Mouse (Mus musculus) liver, embryonic 14.5 days (tissue): ENCODE data around the gene BC107364. TPM values are rescaled to one million over a fixed set of nuclear protein-coding genes. Genes with fewer than 3 reads are reported as not detected.
A peak's percentile ranks its signal among the peaks of the same experiment; 100 is the strongest.

Experiments used
- ATAC-seq: fragments of 200-750 bp; cut with Nextera tagmentation; 2 replicates; pipeline ENCODE4 v1.8.0; 2017; ENCODE audit warnings: moderate number of reproducible peaks, mild to moderate bottlenecking, moderate library complexity; ENCODE audit not compliant: insufficient read depth
- DNase-seq, 3 experiments: peaks; one replicate each; pipeline ENCODE4 v3.0.0-alpha.2; 2012 to 2013; ENCODE audit warnings: low read depth in 3 of 3, low spot score in 3 of 3
- H3K27ac ChIP-seq: fragments of 300-500 bp; sonication (generic); 2 replicates; pipeline ENCODE4 v1.5.1; 2014; ENCODE audit warnings: moderate library complexity, mild to moderate bottlenecking, control low read depth, inconsistent platforms
- H3K27me3 ChIP-seq: fragments of 300-500 bp; sonication (generic); 2 replicates; pipeline ENCODE4 v1.6.1; 2014; ENCODE audit warnings: mild to moderate bottlenecking, low read length, moderate library complexity; ENCODE audit not compliant: control insufficient read depth, insufficient read depth
- H3K36me3 ChIP-seq: fragments of 300-500 bp; sonication (generic); replicated peaks from 2 replicates; pipeline ENCODE4 v1.6.1; 2014; ENCODE audit warnings: low read depth; ENCODE audit not compliant: control insufficient read depth, insufficient read depth
- H3K4me1 ChIP-seq, 2 experiments: fragments of 200-500 bp in 1 of 2; fragments of 300-500 bp in 1 of 2; sonication (generic) in 1 of 2; replicated peaks; 2 replicates each; pipeline ENCODE4 v1.6.1; 2012 to 2014; ENCODE audit warnings: antibody characterized with exemption in 1 of 2, inconsistent platforms in 1 of 2, low read length in 1 of 2; ENCODE audit not compliant: control insufficient read depth in 2 of 2, insufficient read depth in 2 of 2
- H3K4me2 ChIP-seq: fragments of 300-500 bp; sonication (generic); 2 replicates; pipeline ENCODE4 v1.6.1; 2014; ENCODE audit warnings: low read depth, mild to moderate bottlenecking, control low read depth, moderate library complexity
- H3K4me3 ChIP-seq, 2 experiments: fragments of 200-500 bp in 1 of 2; fragments of 300-500 bp in 1 of 2; sonication (generic) in 1 of 2; 2 replicates each; pipeline ENCODE4 v1.5.1; 2012 to 2014; ENCODE audit warnings: low read depth in 2 of 2, low read length in 2 of 2, mild to moderate bottlenecking in 2 of 2, control low read depth in 1 of 2, inconsistent platforms in 1 of 2, moderate library complexity in 1 of 2; ENCODE audit not compliant: insufficient read depth in 1 of 2
- H3K9ac ChIP-seq: fragments of 300-500 bp; sonication (generic); replicated peaks from 2 replicates; pipeline ENCODE4 v1.6.1; 2014; ENCODE audit warnings: mild to moderate bottlenecking, control low read depth, moderate library complexity
- H3K9me3 ChIP-seq: fragments of 300-500 bp; sonication (generic); 2 replicates; pipeline ENCODE4 v1.6.1; 2016; ENCODE audit warnings: low read length, mixed read lengths; ENCODE audit not compliant: control insufficient read depth
- CTCF ChIP-seq: IDR thresholded peaks from 2 replicates; pipeline ENCODE4 v1.5.1; 2016; ENCODE audit warnings: antibody characterized with exemption, low read depth, control low read depth
- EP300 ChIP-seq: IDR thresholded peaks from 2 replicates; pipeline ENCODE4 v1.6.1; 2016; ENCODE audit warnings: antibody characterized with exemption, low read depth
- WGBS: fragments of 180-500 bp; shearing (Covaris S2); extraction: QIAGEN DNeasy Blood & Tissue Kit; methylation state at CpG from one replicate; pipeline ENCODE4 v1.1.7; 2014; ENCODE audit not compliant: insufficient replicate concordance; 5-methylcytosine and 5-hydroxymethylcytosine counted together
- polyA plus RNA-seq, 2 experiments: library from polyadenylated mRNA; depleted of rRNA in 1 of 2; stranded (reverse) in 1 of 2; unstranded in 1 of 2; fragments of >200 nt; fragmentation: Nextera tagmentation in 1 of 2; extraction: Ambion mirVana in 1 of 2; gene quantifications; 2 replicates each; pipeline versions ENCODE4 v1.2.1 to v1.2.3; 2012 to 2014

BC107364 gene
- polyA plus RNA-seq, 2 experiments = not detected

GRCm38 (mm10) chr3:96404450-96404849 lies 47.7 kb downstream of the BC107364 start:
- Histone ChIP-seq H3K36me3 (no peaks in the 10 kb centered on the region), H3K27ac (no peak overlapping the region), H3K4me2 (peak overlapping the region; percentile 54), H3K4me1 (peaks cover 6 to 9% of the 10 kb centered on the region in 2 experiments; a peak in 3 of 4 replicates), H3K4me3 (peak overlapping the region; percentile 28 to 34; a peak in 3 of 4 replicates), H3K9me3 (no peaks in the 10 kb centered on the region), H3K27me3 (peaks cover 64% of the 10 kb centered on the region), H3K9ac (no peak overlapping the region)
- DNase-seq (no peak), ATAC-seq (no peak)
- WGBS = 1% methylated on average over 26 of the region's 26 CpGs
- TF ChIP-seq EP300 = no peak
- TF ChIP-seq CTCF = peak; percentile 12; the same call in 1 of the 2 replicates

- Histone ChIP-seq H3K9ac (no peak overlapping the region), H3K36me3 (no peaks in the 10 kb centered on the region), H3K4me1 (peaks cover 6 to 7% of the 10 kb centered on the region in 2 experiments; a peak in 2 of 4 replicates), H3K9me3 (no peaks in the 10 kb centered on the region), H3K4me3 (no peak overlapping the region), H3K4me2 (no peak overlapping the region), H3K27me3 (peaks cover 65% of the 10 kb centered on the region), H3K27ac (no peak overlapping the region)
- no peak for DNase-seq
- 12% methylated on average over 1 of the region's 1 CpGs for WGBS
- ATAC-seq = no peak
- TF ChIP-seq EP300 (no peak), CTCF (peak; percentile 56)
Measured at GRCm38 (mm10) chr3:96403016-96403415, 49.1 kb downstream of the BC107364 start.

- WGBS = under 1% methylated on average over 41 of the region's 41 CpGs
- H3K4me2 ChIP-seq = peak overlapping the region; percentile 89
- H3K27me3 ChIP-seq = peaks cover 64% of the 10 kb centered on the region
- TF ChIP-seq EP300 = 0 out of 2 replicates have a peak, but pooled peaks have one; percentile 12
- peak; percentile 82 for TF ChIP-seq CTCF
- H3K9ac ChIP-seq = peak overlapping the region; percentile 59
- no peaks in the 10 kb centered on the region for H3K9me3 ChIP-seq
- peak overlapping the region; percentile 58 to 59 for H3K4me3 ChIP-seq
- DNase-seq = peak in 2 of 3 experiments; percentile 44 to 57
- H3K27ac ChIP-seq = no peak overlapping the region
- no peaks in the 10 kb centered on the region for H3K36me3 ChIP-seq
- H3K4me1 ChIP-seq = peaks cover 6 to 7% of the 10 kb centered on the region in 2 experiments; a peak in 2 of 4 replicates
- ATAC-seq = peak; percentile 86
Measured at GRCm38 (mm10) chr3:96401832-96402501, 50.1 kb downstream of the BC107364 start.

GRCm38 (mm10) chr3:96401474-96401831 lies 50.7 kb downstream of the BC107364 start:
- H3K36me3 ChIP-seq = no peaks in the 10 kb centered on the region
- TF ChIP-seq CTCF (no peak), EP300 (no peak)
- no peak overlapping the region for H3K27ac ChIP-seq
- 2% methylated on average over 13 of the region's 13 CpGs for WGBS
- peak overlapping the region; percentile 58 to 59 for H3K4me3 ChIP-seq
- H3K9ac ChIP-seq = peak overlapping the region; percentile 59
- H3K9me3 ChIP-seq = no peaks in the 10 kb centered on the region
- H3K4me1 ChIP-seq = peaks cover 6 to 7% of the 10 kb centered on the region in 2 experiments; a peak in 2 of 4 replicates
- DNase-seq (no peak), ATAC-seq (peak; percentile 13; the same call in 1 of the 2 replicates)
- peaks cover 60% of the 10 kb centered on the region for H3K27me3 ChIP-seq
- peak overlapping the region; percentile 89 for H3K4me2 ChIP-seq

- H3K4me1 ChIP-seq = peaks cover 3 to 4% of the 10 kb centered on the region in 2 experiments; a peak in 1 of 4 replicates
- DNase-seq = no peak
Measured at GRCm38 (mm10) chr3:96398911-96399310, 53.2 kb downstream of the BC107364 start.

More at GRCm38 (mm10) chr3:96398911-96399310, 53.2 kb downstream of the BC107364 start:
- Histone ChIP-seq H3K36me3 (no peaks in the 10 kb centered on the region), H3K9ac (no peak overlapping the region), H3K27ac (no peak overlapping the region), H3K9me3 (no peaks in the 10 kb centered on the region), H3K27me3 (peaks cover 36% of the 10 kb centered on the region), H3K4me2 (no peak overlapping the region), H3K4me3 (no peak overlapping the region)
- no peak for ATAC-seq
- TF ChIP-seq EP300 = no peak
- no peak for TF ChIP-seq CTCF
- 2% methylated on average over 5 of the region's 5 CpGs for whole genome bisulfite sequencing
